Mouse (Mus musculus): Measurements from ENCODE around the gene Dnajb1. TPM values are rescaled to one million over a fixed set of nuclear protein-coding genes. Genes with fewer than 3 reads are reported as not detected.

The Dnajb1 gene
- polyA plus RNA-seq, 1 experiment from 2014 or later: 54.3 TPM

- no peaks in the 10 kb centered on the region for H3K9me3 ChIP-seq
- 0 out of 2 replicates have a peak, but pooled peaks cover 6% of the 10 kb centered on the region for H3K4me1 ChIP-seq (replicated peaks)
- WGBS: 59% methylated on average over 15 of the region's 15 CpGs
- no peaks in the 10 kb centered on the region for H3K27me3 ChIP-seq
- no peaks in the 10 kb centered on the region for H3K36me3 ChIP-seq
- ATAC-seq (ENCODE audit: low read depth): peak; percentile 52
- H3K9ac ChIP-seq: peak overlapping the region; percentile 77
- H3K4me2 ChIP-seq: peak overlapping the region; percentile 74
- peak overlapping the region; percentile 42 for H3K4me3 ChIP-seq
- H3K27ac ChIP-seq (replicated peaks): 0 out of 2 replicates have a peak overlapping the region, but pooled peaks have one; percentile 49
Observed at GRCm38 (mm10) chr8:83621691-83622388, 13.8 kb downstream of the Dnajb1 start.

- H3K4me2 ChIP-seq: peak overlapping the region; percentile 74
- H3K36me3 ChIP-seq: no peaks in the 10 kb centered on the region
- peak; percentile 95 for ATAC-seq (ENCODE audit: low read depth)
- peak overlapping the region; percentile 77 for H3K9ac ChIP-seq
- 0 out of 2 replicates have a peak overlapping the region, but pooled peaks have one; percentile 49 for H3K27ac ChIP-seq (replicated peaks)
- peak overlapping the region; percentile 42 for H3K4me3 ChIP-seq
- no peaks in the 10 kb centered on the region for H3K27me3 ChIP-seq
- WGBS: 12% methylated on average over 23 of the region's 23 CpGs
- 0 out of 2 replicates have a peak, but pooled peaks cover 6% of the 10 kb centered on the region for H3K4me1 ChIP-seq (replicated peaks)
- H3K9me3 ChIP-seq: no peaks in the 10 kb centered on the region
Observed at GRCm38 (mm10) chr8:83622389-83622989, 14.5 kb downstream of the Dnajb1 start.

- no peak for ATAC-seq (ENCODE audit: low read depth)
- WGBS: 89% methylated on average over 7 of the region's 7 CpGs
- 0 out of 2 replicates have a peak, but pooled peaks cover 6% of the 10 kb centered on the region for H3K4me1 ChIP-seq (replicated peaks)
Observed at GRCm38 (mm10) chr8:83623549-83623948, 15.6 kb downstream of the Dnajb1 start.

GRCm38 (mm10) chr8:83624739-83625138 is 16.7 kb downstream of the Dnajb1 start:
- ATAC-seq (ENCODE audit: low read depth): no peak
- no peak overlapping the region for H3K9ac ChIP-seq
- no peak overlapping the region for H3K27ac ChIP-seq (replicated peaks)
- 0 out of 2 replicates have a peak, but pooled peaks cover 6% of the 10 kb centered on the region for H3K4me1 ChIP-seq (replicated peaks)
- H3K27me3 ChIP-seq: no peaks in the 10 kb centered on the region
- H3K9me3 ChIP-seq: no peaks in the 10 kb centered on the region
- WGBS: 63% methylated on average over 3 of the region's 3 CpGs
- no peak overlapping the region for H3K4me2 ChIP-seq
- no peak overlapping the region for H3K4me3 ChIP-seq
- no peaks in the 10 kb centered on the region for H3K36me3 ChIP-seq

More at GRCm38 (mm10) chr8:83623549-83623948, 15.6 kb downstream of the Dnajb1 start:
- Histone ChIP-seq H3K27me3 (no peaks in the 10 kb centered on the region), H3K9ac (no peak overlapping the region), H3K9me3 (no peaks in the 10 kb centered on the region), H3K4me3 (no peak overlapping the region), H3K27ac (replicated peaks) (no peak overlapping the region), H3K4me2 (no peak overlapping the region), H3K36me3 (no peaks in the 10 kb centered on the region)

- Histone ChIP-seq H3K27ac (replicated peaks) (no peak overlapping the region), H3K36me3 (no peaks in the 10 kb centered on the region), H3K9me3 (no peaks in the 10 kb centered on the region), H3K4me3 (no peak overlapping the region), H3K27me3 (no peaks in the 10 kb centered on the region), H3K4me1 (replicated peaks) (0 out of 2 replicates have a peak, but pooled peaks cover 6% of the 10 kb centered on the region), H3K9ac (no peak overlapping the region), H3K4me2 (no peak overlapping the region)
- 91% methylated on average over 6 of the region's 6 CpGs for WGBS
- ATAC-seq (ENCODE audit: low read depth): no peak
Observed at GRCm38 (mm10) chr8:83625676-83626299, 17.8 kb downstream of the Dnajb1 start.

GRCm38 (mm10) chr8:83632083-83632707 is 24.2 kb downstream of the Dnajb1 start:
- WGBS: 91% methylated on average over 7 of the region's 7 CpGs
- Histone ChIP-seq H3K9ac (no peak overlapping the region), H3K27ac (replicated peaks) (no peak overlapping the region), H3K4me2 (no peak overlapping the region), H3K4me3 (no peak overlapping the region), H3K36me3 (no peaks in the 10 kb centered on the region), H3K9me3 (peaks cover 7% of the 10 kb centered on the region; the same call in 1 of the 2 replicates), H3K4me1 (replicated peaks) (no peaks in the 10 kb centered on the region), H3K27me3 (no peaks in the 10 kb centered on the region)
- ATAC-seq (ENCODE audit: low read depth): no peak

GRCm38 (mm10) chr8:83638856-83639255 is 30.9 kb downstream of the Dnajb1 start:
- ATAC-seq (ENCODE audit: low read depth): no peak
- no peak overlapping the region for H3K9ac ChIP-seq

GRCm38 (mm10) chr8:83639649-83640048 is 31.7 kb downstream of the Dnajb1 start:
- peaks cover 7% of the 10 kb centered on the region; the same call in 1 of the 2 replicates for H3K9me3 ChIP-seq
- H3K27ac ChIP-seq (replicated peaks): no peak overlapping the region
- no peaks in the 10 kb centered on the region for H3K4me1 ChIP-seq (replicated peaks)
- 76% methylated on average over 5 of the region's 5 CpGs for WGBS
- no peak overlapping the region for H3K4me3 ChIP-seq
- ATAC-seq (ENCODE audit: low read depth): no peak
- H3K4me2 ChIP-seq: no peak overlapping the region
- H3K36me3 ChIP-seq: no peaks in the 10 kb centered on the region
- H3K9ac ChIP-seq: no peak overlapping the region
- no peaks in the 10 kb centered on the region for H3K27me3 ChIP-seq

More at GRCm38 (mm10) chr8:83638856-83639255, 30.9 kb downstream of the Dnajb1 start:
- H3K36me3 ChIP-seq: no peaks in the 10 kb centered on the region
- H3K9me3 ChIP-seq: peaks cover 7% of the 10 kb centered on the region; the same call in 1 of the 2 replicates
- no peak overlapping the region for H3K4me3 ChIP-seq
- H3K4me2 ChIP-seq: no peak overlapping the region
- 74% methylated on average over 4 of the region's 4 CpGs for WGBS
- H3K4me1 ChIP-seq (replicated peaks): no peaks in the 10 kb centered on the region
- H3K27me3 ChIP-seq: no peaks in the 10 kb centered on the region
- H3K27ac ChIP-seq (replicated peaks): no peak overlapping the region

GRCm38 (mm10) chr8:83647511-83647910 is 39.5 kb downstream of the Dnajb1 start:
- 93% methylated on average over 11 of the region's 11 CpGs for whole genome bisulfite sequencing
- Histone ChIP-seq H3K9ac (no peak overlapping the region), H3K27ac (replicated peaks) (no peak overlapping the region), H3K9me3 (0 out of 2 replicates have a peak, but pooled peaks cover 3% of the 10 kb centered on the region), H3K36me3 (no peaks in the 10 kb centered on the region), H3K4me3 (no peak overlapping the region), H3K4me2 (no peak overlapping the region), H3K27me3 (no peaks in the 10 kb centered on the region), H3K4me1 (replicated peaks) (peaks cover 5% of the 10 kb centered on the region)
- no peak for ATAC-seq (ENCODE audit: low read depth)

GRCm38 (mm10) chr8:83648031-83648430 is 40.0 kb downstream of the Dnajb1 start:
- H3K27ac ChIP-seq (replicated peaks): no peak overlapping the region
- H3K4me1 ChIP-seq (replicated peaks): peaks cover 7% of the 10 kb centered on the region
- ATAC-seq (ENCODE audit: low read depth): no peak
- H3K27me3 ChIP-seq: no peaks in the 10 kb centered on the region
- 94% methylated on average over 4 of the region's 4 CpGs for WGBS
- H3K4me2 ChIP-seq: no peak overlapping the region
- 0 out of 2 replicates have a peak, but pooled peaks cover 3% of the 10 kb centered on the region for H3K9me3 ChIP-seq
- no peaks in the 10 kb centered on the region for H3K36me3 ChIP-seq
- no peak overlapping the region for H3K4me3 ChIP-seq
- H3K9ac ChIP-seq: no peak overlapping the region

- Histone ChIP-seq H3K27me3 (no peaks in the 10 kb centered on the region), H3K4me1 (replicated peaks) (peaks cover 21% of the 10 kb centered on the region), H3K9me3 (0 out of 2 replicates have a peak, but pooled peaks cover 3% of the 10 kb centered on the region), H3K4me2 (no peak overlapping the region), H3K36me3 (no peaks in the 10 kb centered on the region), H3K9ac (no peak overlapping the region), H3K4me3 (no peak overlapping the region), H3K27ac (replicated peaks) (no peak overlapping the region)
- ATAC-seq (ENCODE audit: low read depth): no peak
- 94% methylated on average over 6 of the region's 6 CpGs for WGBS
Observed at GRCm38 (mm10) chr8:83649699-83650098, 41.7 kb downstream of the Dnajb1 start.
